Comparison of ENCODE assay signal across 28 mouse cellular contexts in the genomic region with DNA sequence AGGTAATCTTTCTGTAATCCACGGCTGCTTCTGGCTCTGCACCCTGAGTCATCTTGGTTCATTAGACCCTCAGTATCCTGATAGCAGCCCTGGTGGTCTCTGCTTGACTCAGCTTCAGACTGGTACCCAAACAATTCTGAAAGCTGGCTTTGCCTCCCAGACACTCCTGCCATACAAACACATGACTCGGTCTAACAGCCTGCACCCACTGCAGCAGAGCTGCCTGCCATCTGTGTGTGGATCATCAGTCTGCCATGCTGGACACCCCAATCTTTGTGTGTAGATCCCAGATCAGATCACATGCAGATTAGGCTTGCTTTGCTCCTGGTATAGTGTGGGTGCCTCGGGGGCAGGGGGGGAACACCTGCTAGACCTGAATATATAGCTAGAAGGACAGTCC.
A peak's percentile ranks its signal among the peaks of the same experiment; 100 is the strongest.
DNase-seq lines count a peak whose midpoint lies in the region; ATAC-seq and TF ChIP-seq lines count a peak whose summit lies in the region.
"Had no signal": no experiment of that assay in that cellular context is flagged by ENCODE, and none has a peak within 500 bp of the region (broad histone marks: within the 10 kb centered on the region; RNA-seq: fewer than 3 reads in every experiment).

No protein-coding gene starts in this region.

- H3K36me3 ChIP-seq in forebrain, postnatal 0 days (ENCODE audit: insufficient read depth) = no peaks in the 10 kb centered on the region
- no peaks in the 10 kb centered on the region for H3K36me3 ChIP-seq in forebrain, embryonic 14.5 days (ENCODE audit: control insufficient read depth, insufficient read depth, low read length)
- H3K36me3 ChIP-seq: embryonic facial prominence, embryonic 12.5 days; embryonic facial prominence, embryonic 15.5 days; heart, embryonic 12.5 days; heart, embryonic 15.5 days had no signal

- no peak overlapping the region for H3K4me3 ChIP-seq in forebrain, postnatal 0 days (ENCODE audit: low read depth, low read length)
- H3K4me3 ChIP-seq in forebrain, embryonic 14.5 days (ENCODE audit: low read depth, low read length) = no peak overlapping the region
- H3K4me3 ChIP-seq: embryonic facial prominence, embryonic 12.5 days; embryonic facial prominence, embryonic 15.5 days; forebrain, embryonic 13.5 days; gastrocnemius, adult 2 months; heart, embryonic 12.5 days; heart, embryonic 15.5 days had no signal

- H3K9ac ChIP-seq in forebrain, postnatal 0 days = no peak overlapping the region
- H3K9ac ChIP-seq in forebrain, embryonic 14.5 days (ENCODE audit: low read length) = no peak overlapping the region
- H3K9ac ChIP-seq: embryonic facial prominence, embryonic 12.5 days; embryonic facial prominence, embryonic 15.5 days; forebrain, embryonic 13.5 days; heart, embryonic 12.5 days; heart, embryonic 15.5 days; hindbrain, embryonic 14.5 days had no signal

- DNase-seq in forebrain, postnatal 0 days = peak; percentile 18
- DNase-seq in forebrain, embryonic 14.5 days (ENCODE audit: low spot score) = no peak
- DNase-seq in layer of hippocampus, adult 11-12 months (ENCODE audit: low spot score) = peak; percentile 39
- no peak for DNase-seq in layer of hippocampus, postnatal 36 days
- DNase-seq in brain, adult 2 months (ENCODE audit: low read depth, low spot score) = peak; percentile 31
- peak; percentile 59 for DNase-seq in layer of hippocampus, adult 9-11 months
- DNase-seq in cerebellum, postnatal 36 days = no peak
- DNase-seq: adrenal gland, adult 8-10 months; adrenal gland, postnatal 25 days; cerebellum, adult 18-20 months; cerebellum, adult 9-10 months; cerebellum, postnatal 14 days; gastrocnemius, adult 2 months; gastrocnemius, postnatal 14 days; heart, adult 11 months; heart, postnatal 10 days; heart, postnatal 36 days; kidney, adult 11 months had no signal

- 65% methylated on average over 3 of the region's 3 CpGs for WGBS in forebrain, postnatal 0 days
- WGBS in forebrain, embryonic 14.5 days = 88% methylated on average over 3 of the region's 3 CpGs

- no peak overlapping the region for H3K27ac ChIP-seq in forebrain, postnatal 0 days (ENCODE audit: low read depth, low read length)
- H3K27ac ChIP-seq in forebrain, embryonic 14.5 days (ENCODE audit: low read depth, low read length) = no peak overlapping the region
- H3K27ac ChIP-seq: embryonic facial prominence, embryonic 12.5 days; embryonic facial prominence, embryonic 15.5 days; forebrain, embryonic 13.5 days; gastrocnemius, adult 2 months; heart, embryonic 15.5 days; hindbrain, embryonic 14.5 days; hindbrain, postnatal 0 days had no signal

- ATAC-seq in forebrain, postnatal 0 days = peak; percentile 57
- ATAC-seq in forebrain, embryonic 14.5 days = no peak
- ATAC-seq: activated CD4-positive, CD25-positive, alpha-beta regulatory T cell, adult 4 months; CD4-positive, CD25-positive, alpha-beta regulatory T cell, adult 4 months; forebrain, embryonic 13.5 days; hindbrain, postnatal 0 days; inflammation-experienced regulatory T-cells, adult 6 months had no signal

- no peaks in the 10 kb centered on the region for H3K9me3 ChIP-seq in forebrain, postnatal 0 days (ENCODE audit: low read length)
- no peaks in the 10 kb centered on the region for H3K9me3 ChIP-seq in forebrain, embryonic 14.5 days (replicated peaks; ENCODE audit: control insufficient read depth, low read length)
- H3K9me3 ChIP-seq: embryonic facial prominence, embryonic 12.5 days; embryonic facial prominence, embryonic 15.5 days; forebrain, embryonic 13.5 days; heart, embryonic 12.5 days; heart, embryonic 15.5 days had no signal

- no peak for TF ChIP-seq CTCF in forebrain, postnatal 0 days (IDR thresholded peaks at IDR 0.05; ENCODE audit: low read depth)

- no peak overlapping the region for H3K4me2 ChIP-seq in forebrain, postnatal 0 days (ENCODE audit: low read depth)
- no peak overlapping the region for H3K4me2 ChIP-seq in forebrain, embryonic 14.5 days (ENCODE audit: low read length)
- H3K4me2 ChIP-seq: embryonic facial prominence, embryonic 12.5 days; embryonic facial prominence, embryonic 15.5 days; forebrain, embryonic 13.5 days; heart, embryonic 12.5 days; heart, embryonic 15.5 days; hindbrain, embryonic 14.5 days had no signal

- H3K4me1 ChIP-seq in forebrain, postnatal 0 days (ENCODE audit: insufficient read depth) = no peaks in the 10 kb centered on the region
- no peaks in the 10 kb centered on the region for H3K4me1 ChIP-seq in forebrain, embryonic 14.5 days (ENCODE audit: control insufficient read depth, insufficient read depth, low read length)
- H3K4me1 ChIP-seq: embryonic facial prominence, embryonic 12.5 days; embryonic facial prominence, embryonic 15.5 days; forebrain, embryonic 13.5 days; heart, embryonic 12.5 days; heart, embryonic 15.5 days had no signal

- no peaks in the 10 kb centered on the region for H3K27me3 ChIP-seq in forebrain, postnatal 0 days (ENCODE audit: insufficient read depth, low read length)
- H3K27me3 ChIP-seq in forebrain, embryonic 14.5 days (replicated peaks; ENCODE audit: control insufficient read depth, insufficient read depth, low read length) = no peaks in the 10 kb centered on the region
- H3K27me3 ChIP-seq: embryonic facial prominence, embryonic 12.5 days; embryonic facial prominence, embryonic 15.5 days; forebrain, embryonic 13.5 days; heart, embryonic 12.5 days; heart, embryonic 15.5 days had no signal

Comparison
In these comparisons a context has a peak if more than half of its experiments do, and no peak if none do; other contexts are left out.
1. DNase-seq: peak in forebrain, postnatal 0 days (single experiment), layer of hippocampus, adult 11-12 months (single experiment), brain, adult 2 months (single experiment) and layer of hippocampus, adult 9-11 months (single experiment); none in forebrain, embryonic 14.5 days (single experiment), layer of hippocampus, postnatal 36 days (0 of 2) and cerebellum, postnatal 36 days (0 of 2).